Mouse (Mus musculus) left cerebral cortex, adult 6 months (tissue): ENCODE data around the gene P2ry2. TPM values are rescaled to one million over a fixed set of nuclear protein-coding genes. Genes with fewer than 3 reads are reported as not detected.

Source experiments
- long read RNA-seq, 2 experiments: library from polyadenylated mRNA; unstranded; transcript quantifications; one replicate each; pipeline ENCODE4 v2.0.0; 2019 to 2020
- polyA plus RNA-seq: library from polyadenylated mRNA; unstranded; fragments of <200 nt; fragmentation: Nextera tagmentation; gene quantifications from 2 replicates; pipeline ENCODE4 v1.2.3, GENCODE M21; 2021

P2ry2 gene
- polyA plus RNA-seq: 0.56 and 0.80 TPM in 2 replicates
- long read RNA-seq, experiment 1, partial matches to known transcripts: 0 of 1 reads
- long read RNA-seq, experiment 1, other reads (novel, unspliced or antisense): 0 of 1 reads
- long read RNA-seq, experiment 2: 0 reads

DNA sequence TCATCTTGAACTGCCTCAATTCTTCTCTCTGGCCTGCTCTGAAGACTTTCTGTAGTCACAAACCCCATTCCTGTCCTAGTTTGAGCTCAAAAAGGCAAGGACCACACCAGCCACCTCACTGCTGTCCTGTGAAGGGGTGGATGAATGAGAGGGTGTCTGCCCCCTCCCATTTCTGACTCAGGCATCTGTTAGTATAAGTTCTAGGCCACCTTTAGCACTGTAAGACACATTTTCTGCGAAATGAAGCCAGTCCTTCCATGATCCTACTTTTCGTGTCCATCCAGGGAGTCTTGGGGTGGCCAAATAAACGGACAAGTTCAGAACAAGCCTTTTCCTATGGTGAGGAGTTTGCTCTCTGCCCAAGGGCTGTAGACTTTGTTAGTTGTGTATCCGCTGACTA, at the start of gene P2ry2:
P2ry2 (minus strand) TSS at position 326 of the 400 bp plus-strand sequence.

DNA sequence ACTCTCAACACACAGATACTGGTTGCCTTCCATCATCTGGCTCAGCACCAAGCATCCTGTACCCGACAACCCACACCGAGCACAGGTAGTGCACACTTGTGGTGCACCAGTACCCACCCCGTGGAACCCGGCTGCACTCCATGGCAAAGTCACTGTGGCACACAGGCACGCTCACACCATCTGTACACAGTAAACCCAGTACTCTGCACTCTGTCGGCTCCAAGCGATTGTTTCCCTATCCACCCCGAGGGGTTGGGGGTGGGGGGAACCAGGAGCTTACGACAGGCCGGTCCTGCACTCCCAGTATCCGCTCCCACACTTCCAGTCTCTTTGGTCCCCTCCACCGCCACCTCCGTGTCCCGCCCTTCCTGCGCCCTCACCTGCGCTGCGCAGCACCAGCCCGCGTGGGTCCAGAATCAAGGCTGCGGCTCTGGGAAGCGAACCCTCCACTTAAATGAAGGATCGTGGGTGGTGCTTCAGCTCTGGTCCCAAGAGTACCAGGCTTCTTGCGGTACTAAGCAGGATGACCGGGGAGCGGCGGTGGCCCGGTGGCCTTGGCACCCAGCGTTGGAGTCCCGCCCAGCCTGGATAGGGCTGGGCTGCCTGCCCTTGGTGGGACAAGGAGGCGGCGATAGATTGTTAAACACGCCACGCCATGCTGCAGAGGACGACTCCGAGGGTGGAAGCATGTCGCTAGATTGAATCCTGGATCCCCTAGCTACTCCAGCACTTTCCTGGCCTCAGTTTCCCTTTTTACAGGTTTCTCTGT, 38.3 kb downstream of the P2ry2 start, which contains the start of gene P2ry6:
P2ry6 (minus strand) TSS at position 515 of the 769 bp plus-strand sequence.

Other genes with a start within 250 kb of the P2ry2 start
- gene Relt, start 149.4 kb downstream of the P2ry2 start, polyA plus RNA-seq: 15.7 and 16.1 TPM in 2 replicates
- gene Arhgef17, start 80.8 kb downstream of the P2ry2 start, polyA plus RNA-seq: 19.7 and 58.0 TPM in 2 replicates
- gene P2ry6, start 38.2 kb downstream of the P2ry2 start, polyA plus RNA-seq: 3.1 and 3.4 TPM in 2 replicates
- gene Fchsd2, start 80.0 kb upstream of the P2ry2 start, polyA plus RNA-seq: 6.4 and 7.2 TPM in 2 replicates